Mouse (Mus musculus): Measurements from ENCODE around the gene 4930512M02Rik.

- no peak for TF ChIP-seq CTCF (conservative IDR thresholded peaks at IDR 0.05; ENCODE audit: insufficient read depth, insufficient read length, low read depth, low read length)
- TF ChIP-seq POLR2A (IDR thresholded peaks at IDR 0.05; ENCODE audit: low read depth, low read length), result no peak
Measured at GRCm38 (mm10) chr11:11570747-11571146, 56.9 kb downstream of the 4930512M02Rik start.

Measured in kidney, adult 2 months (tissue).